Mouse (Mus musculus) liver, postnatal 0 days (tissue): ENCODE data around the gene Mef2a. TPM values are rescaled to one million over a fixed set of nuclear protein-coding genes. Genes with fewer than 3 reads are reported as not detected.

Source experiments
- ATAC-seq: fragments of 200-750 bp; cut with Nextera tagmentation; 2 replicates; pipeline ENCODE4 v1.8.0; 2017; ENCODE audit warnings: mild to moderate bottlenecking, moderate library complexity
- DNase-seq: peaks from one replicate; pipeline ENCODE4 v3.0.0-alpha.2; 2016
- H3K27ac ChIP-seq: fragments of 300-500 bp; sonication (generic); 2 replicates; pipeline ENCODE4 v1.5.1; 2014; ENCODE audit warnings: antibody characterized with exemption, moderate library complexity, mild to moderate bottlenecking, low read depth
- H3K27me3 ChIP-seq: fragments of 300-500 bp; sonication (generic); 2 replicates; pipeline ENCODE4 v1.6.1; 2014; ENCODE audit warnings: low read length, control low read depth, mixed read lengths; ENCODE audit not compliant: insufficient read depth
- H3K36me3 ChIP-seq: fragments of 300-500 bp; sonication (generic); replicated peaks from 2 replicates; pipeline ENCODE4 v1.6.1; 2014; ENCODE audit warnings: mild to moderate bottlenecking, control low read depth, low read length, moderate library complexity, mixed read lengths; ENCODE audit not compliant: insufficient read depth
- H3K4me1 ChIP-seq: fragments of 300-500 bp; sonication (generic); 2 replicates; pipeline ENCODE4 v1.6.1; 2014; ENCODE audit warnings: antibody characterized with exemption, mild to moderate bottlenecking, control low read depth; ENCODE audit not compliant: insufficient read depth
- H3K4me2 ChIP-seq: fragments of 300-500 bp; sonication (generic); 2 replicates; pipeline ENCODE4 v1.6.1; 2014; ENCODE audit warnings: low read depth, mild to moderate bottlenecking, low read length, moderate library complexity, mixed read lengths
- H3K4me3 ChIP-seq: fragments of 300-500 bp; sonication (generic); 2 replicates; pipeline ENCODE4 v1.5.1; 2014; ENCODE audit warnings: low read depth, low read length
- H3K9ac ChIP-seq: fragments of 300-500 bp; sonication (generic); replicated peaks from 2 replicates; pipeline ENCODE4 v1.6.1; 2014; ENCODE audit warnings: mild to moderate bottlenecking, moderate library complexity
- H3K9me3 ChIP-seq: fragments of 300-500 bp; sonication (generic); 2 replicates; pipeline ENCODE4 v1.6.1; 2016; ENCODE audit warnings: mild to moderate bottlenecking, control low read depth, low read length, mixed read lengths
- CTCF ChIP-seq: sonication (generic); IDR thresholded peaks from 2 replicates; pipeline ENCODE4 v1.5.1; 2016; ENCODE audit warnings: antibody characterized with exemption, low read depth
- EP300 ChIP-seq: IDR thresholded peaks from 2 replicates; pipeline ENCODE4 v1.6.1; 2016; ENCODE audit warnings: antibody characterized with exemption, low read depth, mild to moderate bottlenecking
- WGBS: fragments of 180-500 bp; shearing (Covaris S2); extraction: QIAGEN DNeasy Blood & Tissue Kit; methylation state at CpG from one replicate; pipeline ENCODE4 v1.1.7; 2014; ENCODE audit not compliant: insufficient replicate concordance; 5-methylcytosine and 5-hydroxymethylcytosine counted together
- polyA plus RNA-seq: library from polyadenylated mRNA; unstranded; fragments of >200 nt; fragmentation: Nextera tagmentation; extraction: Ambion mirVana; gene quantifications from 2 replicates; pipeline ENCODE4 v1.2.1, GENCODE M21; 2015

Mef2a gene
- polyA plus RNA-seq, 1 experiment from 2014 or later: 10.7 TPM

DNA sequence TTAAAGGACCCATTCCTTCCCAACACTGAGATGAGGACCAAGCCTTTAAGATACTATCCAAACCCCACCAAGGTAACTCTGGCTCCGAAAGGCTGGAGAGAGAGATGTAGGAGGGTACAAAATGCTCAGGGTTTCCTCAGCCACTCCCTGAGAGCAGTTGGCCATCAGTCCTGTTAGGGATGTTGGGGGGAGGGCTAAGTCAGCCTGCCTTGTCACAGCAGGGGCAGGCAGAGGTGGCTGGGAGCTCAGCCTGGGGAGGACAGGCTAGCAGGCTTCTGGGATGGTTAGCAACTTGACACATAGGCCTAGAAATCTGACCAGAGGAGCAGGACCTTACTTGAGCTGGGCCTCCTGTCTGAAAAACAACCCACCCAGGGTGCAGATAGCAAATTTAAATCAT is 145.1 kb downstream of the Mef2a start:
- ATAC-seq (no peak), DNase-seq (peak; percentile 11)
- peaks cover 10% of the 10 kb centered on the region for H3K4me1 ChIP-seq
- H3K9ac ChIP-seq: no peak overlapping the region
- H3K9me3 ChIP-seq: no peaks in the 10 kb centered on the region
- no peaks in the 10 kb centered on the region for H3K27me3 ChIP-seq
- 80% methylated on average over 1 of the region's 1 CpGs for WGBS
- TF ChIP-seq EP300 (no peak), CTCF (no peak)
- H3K4me3 ChIP-seq: no peak overlapping the region
- H3K4me2 ChIP-seq: no peak overlapping the region
- H3K36me3 ChIP-seq: peaks cover 7% of the 10 kb centered on the region
- no peak overlapping the region for H3K27ac ChIP-seq

- ATAC-seq: no peak
These were observed 146.6 kb downstream of the Mef2a start for GRCm38 (mm10) chr7:67225943-67226625.

DNA sequence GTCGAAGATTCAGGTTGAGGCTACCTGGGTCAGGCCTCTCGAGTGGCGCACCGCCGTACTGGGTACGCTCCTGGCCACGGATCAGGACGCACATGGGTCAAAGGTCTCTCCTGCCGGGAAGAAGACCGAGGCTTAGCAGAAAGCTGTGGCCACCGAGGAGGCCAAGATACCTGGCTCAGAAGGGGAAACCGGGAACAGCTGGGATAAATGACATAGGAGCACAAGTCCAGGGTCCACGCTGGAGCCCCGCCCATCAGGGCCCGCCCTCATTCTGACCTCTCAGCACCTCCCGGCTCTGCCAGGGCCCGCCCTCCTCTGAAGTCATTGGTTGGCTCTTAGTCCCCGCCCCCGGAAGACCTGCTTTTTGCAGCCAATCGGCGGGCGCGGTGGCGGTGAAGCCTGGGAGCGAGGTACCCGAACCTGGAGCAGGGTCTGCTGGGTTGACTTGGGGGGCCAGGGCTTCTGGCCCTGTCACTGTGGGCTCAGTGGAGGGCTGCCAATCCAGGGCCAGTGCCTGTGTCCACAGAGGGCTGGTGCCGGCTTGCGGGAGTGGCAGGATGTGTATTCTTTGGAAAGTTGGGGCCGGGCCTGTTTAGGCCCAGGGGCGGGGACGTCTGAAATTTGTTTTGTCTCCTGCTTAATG is 150.3 kb downstream of the Mef2a start, which contains the start of gene Lysmd4:
Lysmd4 (plus strand) TSS at position 325 of the 643 bp plus-strand sequence.
- peak within 1 kb of the TSS; percentile 89 for H3K27ac ChIP-seq
- no peaks in the 10 kb centered on the region for H3K27me3 ChIP-seq

More at GRCm38 (mm10) chr7:67225943-67226625, 146.6 kb downstream of the Mef2a start:
- Histone ChIP-seq H3K9me3 (no peaks in the 10 kb centered on the region), H3K27ac (no peak overlapping the region), H3K9ac (no peak overlapping the region), H3K36me3 (peaks cover 4% of the 10 kb centered on the region; the same call in 1 of the 2 replicates), H3K27me3 (no peaks in the 10 kb centered on the region), H3K4me3 (no peak overlapping the region), H3K4me2 (no peak overlapping the region), H3K4me1 (peaks cover 15% of the 10 kb centered on the region)
- WGBS: 81% methylated on average over 15 of the region's 15 CpGs
- DNase-seq: no peak
- TF ChIP-seq CTCF (no peak), EP300 (no peak)

DNA sequence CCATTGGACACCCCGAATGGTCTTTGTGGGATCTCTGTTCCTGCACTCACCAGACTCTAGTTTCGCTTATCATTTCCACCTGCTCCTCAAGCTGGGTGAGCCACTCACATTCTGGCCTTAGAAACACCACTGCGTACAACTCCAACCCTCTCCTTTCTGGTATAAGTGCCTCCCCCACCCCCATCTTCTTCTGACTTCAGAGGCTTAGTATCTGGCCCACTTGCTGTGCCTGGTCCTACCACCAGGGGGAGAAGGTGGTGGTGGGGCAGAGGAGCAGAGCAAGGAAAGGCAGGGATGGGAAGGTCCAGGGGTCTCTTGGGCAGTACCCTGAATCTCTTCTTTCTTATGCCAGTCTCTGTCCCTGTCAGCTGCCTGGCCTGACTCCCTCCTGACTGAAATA is 155.6 kb downstream of the Mef2a start:
- 68% methylated on average over 3 of the region's 3 CpGs for WGBS
- no peaks in the 10 kb centered on the region for H3K27me3 ChIP-seq
- H3K4me3 ChIP-seq: no peak overlapping the region
- H3K4me2 ChIP-seq: no peak overlapping the region
- ATAC-seq (no peak), DNase-seq (peak; percentile 78)
- TF ChIP-seq EP300 (no peak), CTCF (peak; percentile 94)
- H3K36me3 ChIP-seq: no peaks in the 10 kb centered on the region
- peaks cover 3% of the 10 kb centered on the region; the same call in 1 of the 2 replicates for H3K4me1 ChIP-seq
- H3K9ac ChIP-seq: no peak overlapping the region
- H3K27ac ChIP-seq: no peak overlapping the region
- H3K9me3 ChIP-seq: no peaks in the 10 kb centered on the region

More for the DNA sequence above, 150.3 kb downstream of the Mef2a start, which contains the start of gene Lysmd4:
- DNase-seq (peak; percentile 98), ATAC-seq (peak; percentile 99)
- no peak for TF ChIP-seq EP300
- TF ChIP-seq CTCF: no peak
- Histone ChIP-seq H3K9ac (peak within 1 kb of the TSS; percentile 77), H3K36me3 (no peaks in the 10 kb centered on the region; the same call in 1 of the 2 replicates), H3K4me2 (peak within 1 kb of the TSS; percentile 95), H3K4me1 (peaks cover 15% of the 10 kb centered on the region), H3K4me3 (peak within 1 kb of the TSS; percentile 79), H3K9me3 (no peaks in the 10 kb centered on the region)
- WGBS: 3% methylated on average over 31 of the region's 31 CpGs

DNA sequence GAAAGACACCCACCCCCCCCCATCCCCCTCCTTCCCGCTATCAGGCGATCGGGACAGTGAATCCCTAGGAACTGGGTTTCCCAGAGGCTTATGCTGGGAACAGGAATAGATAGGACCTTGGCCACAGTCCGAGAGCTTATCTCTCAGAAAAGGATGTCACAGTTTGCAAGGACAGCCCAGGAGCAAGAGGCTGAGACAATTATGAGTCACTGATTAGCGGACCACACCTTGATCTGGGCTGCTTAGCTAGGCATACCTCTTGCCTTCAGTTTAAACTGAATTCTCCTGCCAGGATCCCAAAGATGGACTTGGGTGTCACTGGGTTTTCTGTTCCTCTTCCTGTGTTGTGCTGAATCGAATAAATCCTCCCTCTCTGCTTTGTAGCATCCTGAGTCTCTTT is 156.3 kb downstream of the Mef2a start:
- Histone ChIP-seq H3K9me3 (no peaks in the 10 kb centered on the region), H3K4me1 (no peaks in the 10 kb centered on the region), H3K9ac (no peak overlapping the region), H3K27me3 (no peaks in the 10 kb centered on the region), H3K4me3 (no peak overlapping the region), H3K27ac (no peak overlapping the region), H3K4me2 (no peak overlapping the region), H3K36me3 (no peaks in the 10 kb centered on the region)
- TF ChIP-seq EP300 (no peak), CTCF (no peak)
- DNase-seq: no peak
- WGBS: 49% methylated on average over 6 of the region's 6 CpGs
- ATAC-seq: 0 out of 2 replicates have a peak, but pooled peaks have one; percentile 10

- H3K9me3 ChIP-seq: no peaks in the 10 kb centered on the region
- no peak overlapping the region for H3K27ac ChIP-seq
- DNase-seq: no peak
- no peak overlapping the region for H3K4me2 ChIP-seq
- no peaks in the 10 kb centered on the region for H3K27me3 ChIP-seq
- 59% methylated on average over 1 of the region's 1 CpGs for WGBS
- H3K4me3 ChIP-seq: no peak overlapping the region
- no peak for TF ChIP-seq CTCF
- no peak for TF ChIP-seq EP300
- no peak overlapping the region for H3K9ac ChIP-seq
- no peak for ATAC-seq
- no peaks in the 10 kb centered on the region for H3K4me1 ChIP-seq
- no peaks in the 10 kb centered on the region for H3K36me3 ChIP-seq
These were observed 159.1 kb downstream of the Mef2a start for GRCm38 (mm10) chr7:67213589-67213988.
